Mouse (Mus musculus): ENCODE measurements around the gene Qrfp. TPM values are rescaled to one million over a fixed set of nuclear protein-coding genes. Genes with fewer than 3 reads are reported as not detected.
A peak's percentile ranks its signal among the peaks of the same experiment; 100 is the strongest.

Qrfp gene
- total RNA-seq, 2 experiments from 2014 or later: not detected

- DNase-seq: no peak
Observed at GRCm38 (mm10) chr2:31769631-31770111, 40.7 kb downstream of the Qrfp start.

- no peak for DNase-seq
Observed at GRCm38 (mm10) chr2:31769115-31769514, 41.3 kb downstream of the Qrfp start.

GRCm38 (mm10) chr2:31767815-31768214 is 42.6 kb downstream of the Qrfp start:
- DNase-seq: no peak

- DNase-seq: no peak
Observed at GRCm38 (mm10) chr2:31767104-31767503, 43.3 kb downstream of the Qrfp start.

- no peak for DNase-seq
Observed at GRCm38 (mm10) chr2:31763271-31763670, 47.1 kb downstream of the Qrfp start.

GRCm38 (mm10) chr2:31762853-31763252 is 47.5 kb downstream of the Qrfp start:
- DNase-seq: no peak

- no peak for DNase-seq
Observed at GRCm38 (mm10) chr2:31762155-31762554, 48.2 kb downstream of the Qrfp start.

- no peak for DNase-seq
Observed at GRCm38 (mm10) chr2:31761585-31761984, 48.8 kb downstream of the Qrfp start.

GRCm38 (mm10) chr2:31761115-31761531 is 49.3 kb downstream of the Qrfp start:
- DNase-seq: no peak

- no peak for DNase-seq
Observed at GRCm38 (mm10) chr2:31760486-31760885, 49.9 kb downstream of the Qrfp start.

GRCm38 (mm10) chr2:31759751-31760460 is 50.5 kb downstream of the Qrfp start:
- DNase-seq: peak; percentile 57 to 58

- DNase-seq: no peak
Observed at GRCm38 (mm10) chr2:31758966-31759365, 51.4 kb downstream of the Qrfp start.

- no peak for DNase-seq
Observed at GRCm38 (mm10) chr2:31757472-31757871, 52.9 kb downstream of the Qrfp start.

Other genes with a start within 250 kb of the Qrfp start
- 10 to 100 TPM; 32.0 to 39.6 TPM for gene Fubp3, start 237.9 kb downstream of the Qrfp start, total RNA-seq (2021)
- gene Prdm12, start 170.5 kb downstream of the Qrfp start, total RNA-seq (2021): under 1 TPM in 1 of 2 experiments, not detected in 1; 0.30 TPM
- 10 to 100 TPM; 19.0 to 23.9 TPM for gene Exosc2, start 139.9 kb downstream of the Qrfp start, total RNA-seq (2021)
- 10 to 100 TPM; 44.8 to 46.3 TPM for gene Abl1, start 122.2 kb downstream of the Qrfp start, total RNA-seq (2021)
- 100 to 1,000 TPM; 105 to 114 TPM for gene Fibcd1, start 35.4 kb upstream of the Qrfp start, total RNA-seq (2021)
- 1 to 10 TPM; 5.7 to 7.2 TPM for gene Lamc3, start 76.7 kb upstream of the Qrfp start, total RNA-seq (2021)
- gene Aif1l, start 139.6 kb upstream of the Qrfp start, total RNA-seq (2021): 1 to 10 TPM; 6.1 to 8.8 TPM
- 10 to 100 TPM; 54.1 to 66.7 TPM for gene Nup214, start 163.9 kb upstream of the Qrfp start, total RNA-seq (2021)